Mouse (Mus musculus): ENCODE data around the gene Epn3. TPM values are rescaled to one million over a fixed set of nuclear protein-coding genes. Genes with fewer than 3 reads are reported as not detected.
A peak's percentile ranks its signal among the peaks of the same experiment; 100 is the strongest.

Epn3 gene
- total RNA-seq, 2 experiments from 2014 or later, result 13.5 to 25.9 TPM

- DNase-seq, result no peak
These were observed 27.8 kb downstream of the Epn3 start for GRCm38 (mm10) chr11:94471740-94472584.

- DNase-seq, result no peak
These were observed 29.4 kb downstream of the Epn3 start for GRCm38 (mm10) chr11:94470391-94470790.

GRCm38 (mm10) chr11:94469136-94470064, 30.4 kb downstream of the Epn3 start:
- no peak for DNase-seq

- DNase-seq, result no peak
These were observed 31.2 kb downstream of the Epn3 start for GRCm38 (mm10) chr11:94468582-94469064.

- no peak for DNase-seq
These were observed 33.4 kb downstream of the Epn3 start for GRCm38 (mm10) chr11:94466333-94466855.

- no peak for DNase-seq
These were observed 35.6 kb downstream of the Epn3 start for GRCm38 (mm10) chr11:94464170-94464569.

- no peak for DNase-seq
These were observed 37.9 kb downstream of the Epn3 start for GRCm38 (mm10) chr11:94461856-94462255.

DNA sequence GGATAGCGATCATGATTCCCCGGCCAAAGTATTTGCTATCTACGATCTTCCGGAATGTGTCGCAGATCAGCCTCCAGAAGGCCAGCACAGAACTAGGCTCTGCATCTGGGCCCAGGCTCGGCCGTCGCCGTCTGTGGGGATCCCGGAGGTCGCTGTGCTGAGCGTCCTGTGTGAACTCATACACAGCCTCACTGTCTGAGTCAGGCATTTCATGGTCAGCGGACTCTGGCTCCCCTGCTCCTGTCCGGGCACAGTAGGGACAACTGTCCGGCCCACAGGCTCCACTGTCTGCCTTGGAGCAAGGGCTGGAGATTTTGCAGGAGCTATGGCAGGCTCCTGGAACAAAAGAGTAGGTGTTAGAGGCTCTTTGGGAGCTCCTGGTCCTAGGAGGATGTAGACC, 42.8 kb downstream of the Epn3 start:
- peak; percentile 38 to 50 for DNase-seq

- DNase-seq, result no peak
These were observed 43.4 kb downstream of the Epn3 start for GRCm38 (mm10) chr11:94456347-94456746.

DNA sequence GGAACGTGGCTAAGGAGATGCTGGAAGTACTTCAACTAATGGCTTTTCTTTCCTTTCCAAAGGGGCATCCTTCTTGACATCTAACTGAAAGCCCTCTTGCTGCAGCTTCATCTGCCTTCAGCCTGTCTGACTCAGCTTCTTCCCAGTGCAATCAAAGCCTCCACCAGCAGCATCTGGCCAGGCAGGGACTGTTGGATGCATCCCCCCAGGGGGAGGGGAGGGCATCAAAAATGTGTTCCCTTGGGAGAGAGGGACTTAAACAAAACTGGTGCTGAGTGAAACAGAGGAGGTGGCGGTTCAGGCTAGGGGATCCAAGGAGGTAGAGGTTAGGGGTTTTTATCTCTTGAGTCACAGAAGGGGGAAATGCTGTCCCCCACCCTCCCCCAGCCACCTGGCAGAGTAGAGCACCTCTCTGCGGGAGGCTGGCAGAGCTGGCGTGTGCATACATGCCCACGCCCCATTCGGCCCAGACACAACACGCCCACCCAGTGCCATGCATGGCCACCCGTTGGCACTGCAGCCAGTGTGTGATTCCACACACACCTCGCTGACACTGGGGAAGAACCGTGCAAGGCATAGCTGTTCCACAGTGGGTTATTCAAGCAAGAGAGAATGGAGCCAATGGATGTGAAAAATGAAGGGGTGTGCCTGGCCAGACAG, 44.5 kb downstream of the Epn3 start:
- no peak for DNase-seq

DNA sequence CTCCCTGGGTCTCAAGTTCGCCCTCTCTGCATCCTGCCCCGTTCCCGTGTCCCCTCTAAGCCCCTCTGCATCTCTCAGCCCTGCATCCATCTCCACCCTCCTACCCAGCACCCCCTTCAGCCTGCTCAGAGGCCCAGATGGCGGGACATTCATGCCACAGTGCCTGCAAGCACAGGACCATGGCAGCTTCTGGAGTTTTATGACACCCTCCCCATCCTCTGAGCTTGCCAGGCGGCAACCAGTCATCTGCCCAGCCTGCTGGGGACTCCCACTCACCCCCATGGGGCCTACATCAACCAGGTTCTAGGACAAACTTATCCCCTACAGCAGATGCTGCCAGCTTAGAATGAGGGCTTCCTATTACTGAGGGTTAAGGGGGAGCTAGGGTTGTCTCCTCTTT, 45.0 kb downstream of the Epn3 start:
- no peak for DNase-seq

DNA sequence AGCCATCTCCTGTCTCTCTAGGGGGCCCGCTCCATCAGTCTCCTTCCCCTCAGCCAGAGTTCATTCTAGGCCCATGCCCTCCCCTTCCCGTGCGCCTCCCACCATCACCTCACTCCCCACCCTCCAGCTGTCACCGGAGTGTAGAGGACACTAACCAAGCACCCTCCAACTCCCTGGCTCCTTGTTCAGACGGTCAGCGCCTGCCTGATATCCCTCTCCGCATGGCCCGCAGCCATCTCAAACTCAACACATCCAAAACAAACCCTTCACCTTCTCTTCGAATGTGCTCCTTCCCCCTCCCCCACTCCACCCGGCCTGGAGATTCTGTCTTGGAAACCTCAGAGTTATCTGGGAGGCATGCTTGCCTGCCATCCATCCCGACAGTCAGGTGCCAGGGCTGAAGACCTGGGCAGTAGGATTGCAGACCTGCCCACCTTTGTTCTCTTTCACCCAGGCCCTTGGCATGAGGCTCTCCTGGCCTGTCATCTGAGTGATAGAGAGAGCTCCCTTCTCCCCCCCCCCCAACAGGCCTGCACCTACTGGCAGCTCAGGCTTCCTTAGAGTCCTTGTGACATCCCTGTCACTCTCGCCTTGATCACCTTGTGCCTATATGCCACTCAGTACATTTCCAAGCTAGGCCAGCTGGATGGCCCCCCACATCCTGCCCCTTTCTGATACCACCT, 48.5 kb downstream of the Epn3 start:
- no peak for DNase-seq

DNA sequence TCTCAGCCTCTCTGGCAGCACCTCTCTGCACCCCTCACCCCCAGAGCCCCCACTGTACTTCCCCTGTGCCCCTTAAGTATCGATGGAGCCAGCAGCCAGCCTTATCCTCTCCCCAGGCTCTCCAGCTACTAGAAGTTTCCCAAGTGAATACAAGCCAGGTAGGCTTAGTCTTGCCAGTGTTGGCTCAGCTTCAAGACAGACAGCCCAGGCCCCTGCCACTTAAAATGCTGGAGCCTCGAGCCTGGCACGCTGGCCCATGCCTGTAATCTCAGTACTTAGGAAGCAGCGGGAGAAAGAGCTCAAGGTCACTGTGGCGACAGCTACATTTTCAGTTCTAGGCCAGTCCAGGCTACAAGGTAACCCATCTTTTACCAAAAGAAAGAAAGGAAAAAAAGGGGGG, 49.9 kb downstream of the Epn3 start:
- DNase-seq, result peak in 1 of 2 experiments; percentile 17

- no peak for DNase-seq
These were observed 50.5 kb downstream of the Epn3 start for GRCm38 (mm10) chr11:94449239-94449638.

GRCm38 (mm10) chr11:94447017-94447416, 52.8 kb downstream of the Epn3 start:
- DNase-seq, result no peak

DNA sequence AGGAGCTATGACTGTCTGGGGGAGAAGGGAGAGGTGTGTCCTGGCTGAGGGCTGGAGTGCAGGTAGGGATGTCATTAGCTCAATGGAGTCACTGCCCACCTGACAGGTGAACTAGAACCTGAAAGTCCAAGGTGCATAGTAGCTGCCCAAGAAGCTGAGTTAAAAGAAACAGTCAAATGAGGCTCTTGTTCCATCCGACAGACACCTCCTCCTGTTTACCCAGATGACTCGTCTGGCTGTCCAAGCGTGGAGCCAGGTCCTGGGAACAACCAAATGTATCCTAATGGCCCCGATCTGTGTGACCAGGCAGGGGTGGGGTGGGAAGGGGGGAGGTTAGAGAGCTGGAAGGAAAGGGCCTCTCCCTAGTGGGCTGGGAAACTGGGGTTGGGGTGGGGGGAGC, 54.5 kb downstream of the Epn3 start:
- DNase-seq, result no peak

- DNase-seq, result no peak
These were observed 54.9 kb downstream of the Epn3 start for GRCm38 (mm10) chr11:94444829-94445228.

GRCm38 (mm10) chr11:94441752-94442151, 58.0 kb downstream of the Epn3 start:
- no peak for DNase-seq

DNA sequence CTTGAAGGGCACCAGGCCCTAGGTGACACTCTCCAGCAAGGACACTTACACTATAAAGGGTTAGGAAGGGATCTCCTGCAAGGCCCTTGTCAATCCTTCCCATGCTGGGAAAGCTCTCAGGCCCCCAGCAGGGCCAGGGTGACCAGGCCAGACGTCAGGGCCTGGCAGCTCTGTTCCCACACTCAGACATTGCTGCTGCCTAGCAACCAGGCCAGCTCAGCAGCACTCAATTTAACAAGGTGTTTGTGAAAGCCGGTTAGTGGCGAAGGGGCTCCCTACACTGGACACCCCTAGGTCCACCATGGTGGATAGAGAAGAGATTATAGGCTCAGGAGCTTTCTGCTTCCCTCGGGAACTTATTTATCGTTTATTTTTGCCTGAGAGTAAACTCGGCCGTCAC, 58.7 kb downstream of the Epn3 start:
- no peak for DNase-seq

- DNase-seq, result no peak
These were observed 59.4 kb downstream of the Epn3 start for GRCm38 (mm10) chr11:94440421-94440820.
